Mouse (Mus musculus) megakaryocyte, embryonic 14.5 days (primary cell): ENCODE measurements around the gene Ccdc113. TPM values are rescaled to one million over a fixed set of nuclear protein-coding genes. Genes with fewer than 3 reads are reported as not detected.
A peak's percentile ranks its signal among the peaks of the same experiment; 100 is the strongest.
"Not testable (repeated sequence)": the region's sequence is repeated elsewhere in the genome, so short reads cannot be mapped to it uniquely, and the experiment has no call there.

Experiments used
- H3K27me3 ChIP-seq: replicated peaks from 2 replicates; pipeline ENCODE3; 2012; ENCODE audit warnings: inconsistent platforms
- H3K36me3 ChIP-seq: replicated peaks from 2 replicates; pipeline ENCODE3; 2012; ENCODE audit warnings: low read length, inconsistent platforms, mixed read lengths
- H3K4me1 ChIP-seq: 2 replicates; pipeline ENCODE4 v1.6.1; 2012; ENCODE audit warnings: inconsistent platforms
- H3K4me3 ChIP-seq: replicated peaks from 2 replicates; pipeline ENCODE3; 2012; ENCODE audit warnings: moderate library complexity, mild to moderate bottlenecking, inconsistent platforms
- H3K9me3 ChIP-seq: 2 replicates; pipeline ENCODE4 v1.6.1; 2012; ENCODE audit warnings: inconsistent platforms
- FLI1 ChIP-seq: IDR thresholded peaks from 2 replicates; pipeline ENCODE4 v1.6.1; 2012; ENCODE audit warnings: low read length, inconsistent platforms, mixed read lengths
- GATA1 ChIP-seq: IDR thresholded peaks from 3 replicates; pipeline ENCODE4 v1.6.1; 2012; ENCODE audit warnings: mixed read lengths, low read length, inconsistent platforms, borderline replicate concordance
- polyA plus RNA-seq: library from polyadenylated mRNA; stranded (reverse); fragments of >175 nt; gene quantifications from 2 replicates; pipeline ENCODE4 v1.2.3, GENCODE M21; 2012; ENCODE audit warnings: low replicate concordance; ENCODE audit not compliant: insufficient read depth

The Ccdc113 gene
- polyA plus RNA-seq, 1 experiment: not detected

DNA sequence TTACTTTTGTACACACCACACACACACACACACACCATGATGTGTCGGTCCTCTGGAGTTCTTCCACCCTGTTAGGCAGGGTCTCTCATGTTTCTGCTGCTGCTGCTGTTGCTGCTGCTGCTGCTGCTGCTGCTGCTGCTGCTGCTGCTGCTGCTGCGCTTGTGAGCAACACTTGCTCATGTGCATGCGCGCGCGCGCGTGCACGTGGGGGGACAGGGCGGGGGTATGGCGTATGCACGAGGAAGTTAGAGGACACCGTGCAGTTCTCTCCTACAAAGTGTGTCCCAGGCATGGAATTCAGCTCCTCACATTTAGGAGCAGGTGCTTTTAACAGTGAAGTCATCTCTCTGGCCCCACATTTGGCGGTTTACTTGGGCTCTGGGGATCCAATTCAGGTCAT lies 61.2 kb downstream of the Ccdc113 start:
- Histone ChIP-seq H3K4me3 (no peak overlapping the region), H3K4me1 (peaks cover 10% of the 10 kb centered on the region; the same call in 1 of the 2 replicates), H3K27me3 (peaks cover 5% of the 10 kb centered on the region), H3K9me3 (0 out of 2 replicates have a peak, but pooled peaks cover 4% of the 10 kb centered on the region), H3K36me3 (no peaks in the 10 kb centered on the region)
- TF ChIP-seq FLI1 (no peak), GATA1 (no peak)

DNA sequence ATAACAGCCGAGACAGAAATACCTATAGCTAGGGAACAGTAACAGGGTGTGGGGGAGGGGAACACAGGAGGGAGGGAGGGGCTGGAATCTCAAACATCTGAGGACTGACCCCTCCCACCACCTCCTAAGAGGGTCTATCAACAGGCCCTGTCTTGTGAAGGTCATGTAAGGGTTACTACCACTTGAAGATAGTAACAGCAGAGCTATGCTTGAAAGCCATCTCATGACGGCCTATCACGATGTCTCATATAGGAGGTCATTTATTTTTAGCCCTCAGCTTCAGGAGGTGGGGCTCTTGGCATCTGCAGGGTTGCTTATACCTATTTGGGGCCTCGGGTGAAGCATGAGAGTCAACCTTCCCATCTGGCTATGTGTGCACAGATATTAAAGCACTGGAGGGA lies 63.0 kb downstream of the Ccdc113 start:
- Histone ChIP-seq H3K9me3 (no peaks in the 10 kb centered on the region), H3K36me3 (no peaks in the 10 kb centered on the region), H3K4me1 (peaks cover 10% of the 10 kb centered on the region; the same call in 1 of the 2 replicates), H3K27me3 (peaks cover 8% of the 10 kb centered on the region), H3K4me3 (no peak overlapping the region)
- TF ChIP-seq GATA1 (no peak), FLI1 (no peak)

DNA sequence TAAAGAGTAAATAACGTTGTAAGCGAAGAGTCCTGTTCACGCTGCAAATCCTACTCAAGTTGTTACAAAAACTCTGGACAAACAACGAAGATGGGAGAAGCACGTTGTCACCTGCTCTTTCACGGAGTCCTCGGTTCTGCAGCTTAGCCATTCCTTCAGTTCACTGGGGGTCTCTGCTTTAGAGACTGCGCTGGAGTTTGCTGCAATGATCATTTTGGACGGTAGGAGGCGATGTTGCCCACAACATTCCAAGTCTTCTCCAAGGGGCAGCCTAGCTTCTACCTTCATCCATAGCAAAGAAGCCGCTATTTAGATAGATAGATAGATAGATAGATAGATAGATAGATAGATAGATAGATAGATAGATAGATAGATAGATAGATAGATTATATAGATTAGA lies 66.0 kb downstream of the Ccdc113 start:
- peak overlapping the region; percentile 11 for H3K4me3 ChIP-seq
- H3K27me3 ChIP-seq: peaks cover 8% of the 10 kb centered on the region
- no peaks in the 10 kb centered on the region for H3K36me3 ChIP-seq
- no peaks in the 10 kb centered on the region for H3K9me3 ChIP-seq
- TF ChIP-seq FLI1 (no peak), GATA1 (no peak)
- no peaks in the 10 kb centered on the region for H3K4me1 ChIP-seq

DNA sequence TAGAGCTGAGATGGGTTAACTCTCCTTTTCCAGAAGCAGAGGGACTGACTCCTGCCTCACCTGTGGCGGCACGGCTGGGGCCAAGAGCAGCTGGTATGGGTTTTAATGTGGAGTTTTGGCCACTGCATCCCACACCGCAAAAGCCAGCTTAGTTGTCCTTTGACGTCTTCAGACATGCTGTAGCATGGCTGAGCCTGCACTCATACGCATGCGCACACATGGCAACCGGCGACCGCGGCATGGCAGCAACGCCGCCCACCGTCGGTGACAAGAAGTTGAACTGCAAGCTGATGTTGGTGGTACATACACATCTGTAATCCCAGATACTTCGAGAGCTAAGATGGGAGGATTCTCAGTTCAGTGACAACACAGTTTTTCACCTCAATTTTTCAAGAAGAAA lies 67.4 kb downstream of the Ccdc113 start:
- Histone ChIP-seq H3K36me3 (no peaks in the 10 kb centered on the region), H3K9me3 (no peaks in the 10 kb centered on the region), H3K4me1 (no peaks in the 10 kb centered on the region), H3K4me3 (peak overlapping the region; percentile 28), H3K27me3 (peaks cover 6% of the 10 kb centered on the region)
- no peak for TF ChIP-seq FLI1
- TF ChIP-seq GATA1: no peak

DNA sequence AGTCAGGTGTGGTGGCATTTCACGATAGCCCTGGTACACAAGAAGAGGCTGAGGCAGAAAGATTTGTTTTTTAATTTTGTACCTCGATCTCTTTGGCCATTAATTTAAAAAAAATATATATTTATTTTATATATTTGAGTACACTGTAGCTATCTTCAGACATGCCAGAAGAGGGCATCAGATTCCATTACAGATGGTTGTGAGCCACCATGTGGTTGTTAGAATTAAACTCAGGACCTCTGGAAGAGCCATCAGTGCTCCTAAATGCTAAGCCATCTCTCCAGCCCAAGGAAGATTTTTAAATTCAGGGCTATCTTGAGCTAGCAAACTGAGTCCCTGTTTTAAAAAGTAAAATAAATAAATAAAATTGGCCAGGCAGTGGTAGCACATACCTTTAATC lies 68.3 kb downstream of the Ccdc113 start:
- Histone ChIP-seq H3K4me1 (no peaks in the 10 kb centered on the region), H3K36me3 (no peaks in the 10 kb centered on the region), H3K27me3 (peaks cover 3% of the 10 kb centered on the region), H3K4me3 (no peak overlapping the region), H3K9me3 (no peaks in the 10 kb centered on the region)
- TF ChIP-seq FLI1 (no peak), GATA1 (no peak)

DNA sequence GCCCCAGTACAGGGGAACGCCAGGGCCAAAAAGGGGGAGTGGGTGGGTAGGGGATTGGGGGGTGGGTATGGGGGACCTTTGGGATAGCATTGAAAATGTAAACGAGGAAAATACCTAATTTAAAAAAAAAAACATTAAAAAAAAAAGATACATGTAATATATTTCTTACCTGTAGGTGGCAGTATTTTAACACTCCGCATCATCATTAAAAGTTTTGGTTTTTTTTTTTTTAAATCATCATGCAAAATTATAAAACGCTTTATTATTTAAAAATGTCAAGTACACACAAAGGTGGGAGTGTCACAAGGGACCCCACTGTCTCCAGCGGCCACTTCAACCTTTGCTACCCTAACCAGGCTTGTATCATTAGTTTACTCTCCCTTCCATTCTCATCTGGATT lies 72.6 kb downstream of the Ccdc113 start:
- H3K4me1 ChIP-seq, H3K4me3 ChIP-seq: not testable (repeated sequence)
- peaks cover 23% of the 10 kb centered on the region for H3K27me3 ChIP-seq

DNA sequence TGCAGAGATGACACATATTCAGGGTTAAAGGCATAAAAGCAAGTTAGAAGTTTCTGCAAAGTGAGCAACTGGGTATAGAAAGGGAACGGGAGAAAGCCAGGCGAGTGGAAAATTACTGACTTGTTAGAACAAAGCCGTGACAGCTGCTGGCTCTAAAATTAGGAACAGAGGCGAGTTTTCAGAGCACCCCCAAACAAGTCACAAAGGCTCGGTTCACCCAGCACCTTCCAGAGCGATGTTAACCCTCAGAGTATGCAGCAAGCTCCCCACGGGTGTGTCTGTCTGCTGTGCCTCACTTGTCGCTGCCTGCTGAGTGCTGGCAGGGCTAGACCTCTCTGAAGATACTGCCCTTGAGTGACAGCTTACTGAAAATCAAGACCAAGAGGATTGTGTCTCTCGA lies 73.3 kb downstream of the Ccdc113 start:
- TF ChIP-seq GATA1: no peak
- TF ChIP-seq FLI1: no peak
- H3K36me3 ChIP-seq: no peaks in the 10 kb centered on the region
- H3K27me3 ChIP-seq: peaks cover 30% of the 10 kb centered on the region
- H3K4me1 ChIP-seq: peaks cover 9% of the 10 kb centered on the region; the same call in 1 of the 2 replicates
- H3K4me3 ChIP-seq: no peak overlapping the region
- H3K9me3 ChIP-seq: no peaks in the 10 kb centered on the region

More for the DNA sequence above, 72.6 kb downstream of the Ccdc113 start:
- H3K9me3 ChIP-seq, H3K36me3 ChIP-seq: not testable (repeated sequence)

Other genes starting within 250 kb of the Ccdc113 start
- gene Cngb1, start 227.5 kb upstream of the Ccdc113 start, polyA plus RNA-seq: 0.34 and 0.82 TPM in 2 replicates
- not detected in 2 replicates for gene Tepp, start 223.5 kb upstream of the Ccdc113 start, polyA plus RNA-seq
- gene Zfp319, start 202.1 kb upstream of the Ccdc113 start, polyA plus RNA-seq: 4.3 and 8.2 TPM in 2 replicates
- gene Usb1, start 201.8 kb upstream of the Ccdc113 start, polyA plus RNA-seq: 14.1 and 29.0 TPM in 2 replicates
- 0.27 TPM in 1 of 2 replicates, not detected in the other for gene Mmp15, start 181.8 kb upstream of the Ccdc113 start, polyA plus RNA-seq
- gene Cfap20, start 99.2 kb upstream of the Ccdc113 start, polyA plus RNA-seq: 12.7 and 20.4 TPM in 2 replicates
- 6.6 and 7.8 TPM in 2 replicates for gene Csnk2a2, start 44.0 kb upstream of the Ccdc113 start, polyA plus RNA-seq
- 0.79 TPM in 1 of 2 replicates, not detected in the other for gene Prss54, start 42.3 kb downstream of the Ccdc113 start, polyA plus RNA-seq
- gene Gins3, start 99.4 kb downstream of the Ccdc113 start, polyA plus RNA-seq: 0.44 and 4.1 TPM in 2 replicates
- gene Ndrg4, start 142.9 kb downstream of the Ccdc113 start, polyA plus RNA-seq: 30.6 and 36.1 TPM in 2 replicates
- 2.0 and 3.7 TPM in 2 replicates for gene Setd6, start 181.8 kb downstream of the Ccdc113 start, polyA plus RNA-seq